Mouse (Mus musculus) neural tube, embryonic 14.5 days (tissue): ENCODE results near the gene Ddx19a. TPM values are rescaled to one million over a fixed set of nuclear protein-coding genes. Genes with fewer than 3 reads are reported as not detected.
"Not testable (repeated sequence)": the region's sequence is repeated elsewhere in the genome, so short reads cannot be mapped to it uniquely, and the experiment has no call there.

Source experiments
- ATAC-seq: fragments of 200-750 bp; cut with Nextera tagmentation; 2 replicates; pipeline ENCODE4 v1.8.0; 2017; ENCODE audit warnings: low read depth, mild to moderate bottlenecking, moderate TSS enrichment, moderate library complexity
- H3K27ac ChIP-seq: fragments of 300-500 bp; sonication (generic); 2 replicates; pipeline ENCODE4 v1.5.1; 2014; ENCODE audit warnings: low read depth, mild to moderate bottlenecking, control low read depth, low read length, moderate library complexity, mixed read lengths
- H3K27me3 ChIP-seq: fragments of 300-500 bp; sonication (generic); 2 replicates; pipeline ENCODE4 v1.6.1; 2014; ENCODE audit warnings: low read length; ENCODE audit not compliant: control insufficient read depth, insufficient read depth
- H3K36me3 ChIP-seq: fragments of 300-500 bp; sonication (generic); 2 replicates; pipeline ENCODE4 v1.6.1; 2014; ENCODE audit warnings: low read length, mixed read lengths; ENCODE audit not compliant: control insufficient read depth, insufficient read depth
- H3K4me1 ChIP-seq: fragments of 300-500 bp; sonication (generic); 2 replicates; pipeline ENCODE4 v1.6.1; 2014; ENCODE audit warnings: low read length; ENCODE audit not compliant: control insufficient read depth, insufficient read depth
- H3K4me2 ChIP-seq: fragments of 300-500 bp; sonication (generic); 2 replicates; pipeline ENCODE4 v1.6.1; 2014; ENCODE audit warnings: mild to moderate bottlenecking, low read depth, low read length, control low read depth
- H3K4me3 ChIP-seq: fragments of 300-500 bp; sonication (generic); 2 replicates; pipeline ENCODE4 v1.5.1; 2014; ENCODE audit warnings: low read depth, low read length, control low read depth, mixed read lengths
- H3K9ac ChIP-seq: fragments of 300-500 bp; sonication (generic); replicated peaks from 2 replicates; pipeline ENCODE4 v1.6.1; 2014; ENCODE audit warnings: low read depth, mild to moderate bottlenecking, control low read depth, low read length, mixed read lengths
- H3K9me3 ChIP-seq: fragments of 300-500 bp; sonication (generic); 2 replicates; pipeline ENCODE4 v1.6.1; 2016; ENCODE audit warnings: low read length; ENCODE audit not compliant: control insufficient read depth
- WGBS: fragments of 180-500 bp; shearing (Covaris S2); extraction: QIAGEN DNeasy Blood & Tissue Kit; methylation state at CpG from one replicate; pipeline ENCODE4 v1.1.7; 2014; 5-methylcytosine and 5-hydroxymethylcytosine counted together
- polyA plus RNA-seq: library from polyadenylated mRNA; unstranded; fragments of >200 nt; fragmentation: Nextera tagmentation; extraction: Ambion mirVana; gene quantifications from 2 replicates; pipeline ENCODE4 v1.2.1, GENCODE M21; 2014

Ddx19a gene
- polyA plus RNA-seq, 1 experiment from 2014 or later: 14.8 TPM

DNA sequence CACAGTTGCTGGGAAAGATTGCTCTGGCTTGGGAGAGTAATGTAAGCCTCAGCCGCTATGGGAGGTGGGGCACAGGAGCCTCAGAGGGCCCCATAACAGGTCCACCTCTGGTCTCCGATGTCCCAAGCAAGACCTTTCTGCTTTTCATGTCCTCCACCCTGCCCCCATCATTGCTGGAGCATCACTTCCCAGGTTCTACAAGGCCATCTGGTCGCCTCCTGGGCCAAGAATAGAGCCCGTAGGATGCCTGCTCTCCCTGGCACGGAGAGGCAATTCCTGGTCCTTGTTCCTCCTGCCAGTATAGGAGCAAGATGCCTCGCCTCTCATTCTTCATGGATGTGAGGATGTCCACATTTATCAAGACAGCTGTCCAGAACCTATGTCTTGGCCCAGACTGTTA is 37.7 kb downstream of the Ddx19a start:
- Histone ChIP-seq H3K36me3 (peaks cover 15% of the 10 kb centered on the region), H3K4me1 (no peaks in the 10 kb centered on the region), H3K27ac (no peak overlapping the region), H3K4me2 (no peak overlapping the region), H3K27me3 (no peaks in the 10 kb centered on the region), H3K4me3 (no peak overlapping the region), H3K9ac (no peak overlapping the region), H3K9me3 (no peaks in the 10 kb centered on the region)
- no peak for ATAC-seq
- 91% methylated on average over 6 of the region's 6 CpGs for WGBS

DNA sequence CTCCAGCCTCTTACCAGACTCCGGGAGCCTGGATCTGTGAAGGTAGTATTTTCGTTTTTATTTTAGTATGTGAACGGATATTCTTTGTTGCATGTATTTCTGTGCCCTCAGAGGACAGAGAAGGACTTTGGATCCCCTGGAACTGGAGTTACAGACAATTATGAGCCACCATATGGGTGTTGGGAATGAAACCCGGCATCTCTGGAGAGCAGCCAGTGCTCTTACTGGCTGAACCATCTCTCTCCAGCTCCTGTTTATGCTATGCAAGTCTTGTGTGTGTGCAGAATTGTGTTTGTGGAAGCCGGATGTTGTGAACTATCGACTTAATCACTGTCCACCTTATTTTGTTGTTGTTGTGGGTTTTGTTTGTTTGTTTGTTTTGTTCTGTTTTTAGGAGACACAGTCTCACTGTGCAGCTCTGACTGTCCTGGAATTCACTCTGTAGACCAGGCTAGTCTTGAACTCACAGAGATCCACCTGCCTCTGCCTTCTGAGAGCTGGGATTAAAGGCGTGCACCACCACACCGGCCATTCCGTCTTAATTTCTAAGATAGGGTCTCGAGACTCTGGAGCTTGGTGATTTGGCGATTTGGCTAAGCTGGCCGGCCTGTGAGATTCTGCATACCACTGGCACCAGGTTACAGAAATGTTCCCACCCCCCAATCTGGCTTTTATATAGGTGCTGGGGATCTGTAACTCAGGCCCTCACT is 38.4 kb downstream of the Ddx19a start:
- peaks cover 13% of the 10 kb centered on the region for H3K36me3 ChIP-seq
- 96% methylated on average over 12 of the region's 12 CpGs for whole genome bisulfite sequencing
- ATAC-seq: no peak

DNA sequence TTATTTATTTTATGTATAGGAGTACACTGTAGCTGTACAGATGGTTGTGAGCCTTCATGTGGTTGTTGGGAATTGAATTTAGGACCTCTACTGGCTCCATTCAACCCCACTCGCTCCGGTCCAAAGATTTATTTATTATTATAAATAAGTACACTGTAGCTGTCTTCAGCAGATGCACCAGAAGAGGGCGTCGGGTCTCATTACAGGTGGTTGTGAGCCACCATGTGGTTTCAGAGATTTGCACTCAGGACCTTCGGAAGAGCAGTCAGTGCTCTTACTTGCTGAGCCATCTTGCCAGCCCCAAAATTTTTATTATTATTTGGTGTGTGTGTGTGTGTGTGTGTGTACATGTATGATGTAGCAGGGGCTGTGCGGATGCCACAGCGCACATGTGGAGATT is 39.0 kb downstream of the Ddx19a start:
- not testable (repeated sequence) for H3K4me2 ChIP-seq, H3K27ac ChIP-seq, H3K4me3 ChIP-seq, H3K27me3 ChIP-seq, H3K4me1 ChIP-seq, ATAC-seq, H3K9ac ChIP-seq, H3K9me3 ChIP-seq
- 94% methylated on average over 7 of the region's 7 CpGs for WGBS
- peaks cover 13% of the 10 kb centered on the region for H3K36me3 ChIP-seq

More for the DNA sequence above, 38.4 kb downstream of the Ddx19a start:
- Histone ChIP-seq H3K9me3 (no peaks in the 10 kb centered on the region), H3K27me3 (no peaks in the 10 kb centered on the region), H3K4me3 (no peak overlapping the region), H3K4me2 (no peak overlapping the region), H3K9ac (no peak overlapping the region), H3K27ac (no peak overlapping the region), H3K4me1 (no peaks in the 10 kb centered on the region)

DNA sequence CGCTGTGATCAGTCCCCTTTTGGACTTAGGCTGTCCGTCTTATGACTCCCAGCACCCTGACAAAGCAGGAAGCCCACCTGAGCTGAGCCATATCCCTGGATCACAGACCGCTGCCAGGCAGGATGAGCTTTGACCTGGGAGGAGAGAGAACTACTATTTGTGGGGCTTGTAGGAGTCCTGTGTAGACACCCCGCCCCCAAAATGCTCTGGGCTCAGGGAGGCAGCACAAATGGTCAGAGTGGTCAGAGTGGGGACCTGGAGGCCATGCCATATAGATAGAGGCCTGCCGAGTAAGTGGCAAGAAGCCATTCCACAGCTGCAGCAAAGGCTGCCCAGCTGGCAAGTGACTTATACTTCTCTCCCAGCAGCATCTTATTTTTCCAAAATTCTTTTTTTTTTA is 39.5 kb downstream of the Ddx19a start:
- Histone ChIP-seq H3K4me2 (no peak overlapping the region), H3K27ac (no peak overlapping the region), H3K27me3 (no peaks in the 10 kb centered on the region), H3K4me1 (no peaks in the 10 kb centered on the region), H3K9ac (no peak overlapping the region), H3K9me3 (no peaks in the 10 kb centered on the region), H3K36me3 (peaks cover 13% of the 10 kb centered on the region), H3K4me3 (no peak overlapping the region)
- 87% methylated on average over 5 of the region's 5 CpGs for WGBS
- no peak for ATAC-seq

DNA sequence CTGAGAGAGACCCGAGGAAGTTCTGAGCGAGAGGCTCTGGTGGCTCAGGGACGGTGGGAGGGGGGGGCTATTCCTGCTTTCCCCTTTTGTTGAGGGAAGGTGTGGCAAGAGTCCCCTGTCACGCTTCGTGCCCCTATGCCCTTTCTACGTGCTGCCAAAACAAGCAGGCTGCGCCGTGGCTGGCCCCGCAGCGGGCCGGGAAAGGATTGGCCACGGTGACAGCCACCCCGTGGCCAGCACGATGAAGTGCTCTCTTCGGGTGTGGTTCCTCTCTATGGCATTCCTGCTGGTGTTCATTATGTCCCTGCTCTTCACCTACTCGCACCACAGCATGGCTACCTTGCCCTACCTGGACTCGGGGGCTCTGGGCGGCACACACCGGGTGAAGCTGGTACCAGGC is 40.1 kb downstream of the Ddx19a start:
- Histone ChIP-seq H3K27ac (no peak overlapping the region), H3K4me2 (no peak overlapping the region), H3K4me3 (no peak overlapping the region), H3K9ac (no peak overlapping the region), H3K36me3 (peaks cover 9% of the 10 kb centered on the region), H3K9me3 (no peaks in the 10 kb centered on the region), H3K27me3 (no peaks in the 10 kb centered on the region), H3K4me1 (no peaks in the 10 kb centered on the region)
- no peak for ATAC-seq
- 91% methylated on average over 19 of the region's 19 CpGs for WGBS

DNA sequence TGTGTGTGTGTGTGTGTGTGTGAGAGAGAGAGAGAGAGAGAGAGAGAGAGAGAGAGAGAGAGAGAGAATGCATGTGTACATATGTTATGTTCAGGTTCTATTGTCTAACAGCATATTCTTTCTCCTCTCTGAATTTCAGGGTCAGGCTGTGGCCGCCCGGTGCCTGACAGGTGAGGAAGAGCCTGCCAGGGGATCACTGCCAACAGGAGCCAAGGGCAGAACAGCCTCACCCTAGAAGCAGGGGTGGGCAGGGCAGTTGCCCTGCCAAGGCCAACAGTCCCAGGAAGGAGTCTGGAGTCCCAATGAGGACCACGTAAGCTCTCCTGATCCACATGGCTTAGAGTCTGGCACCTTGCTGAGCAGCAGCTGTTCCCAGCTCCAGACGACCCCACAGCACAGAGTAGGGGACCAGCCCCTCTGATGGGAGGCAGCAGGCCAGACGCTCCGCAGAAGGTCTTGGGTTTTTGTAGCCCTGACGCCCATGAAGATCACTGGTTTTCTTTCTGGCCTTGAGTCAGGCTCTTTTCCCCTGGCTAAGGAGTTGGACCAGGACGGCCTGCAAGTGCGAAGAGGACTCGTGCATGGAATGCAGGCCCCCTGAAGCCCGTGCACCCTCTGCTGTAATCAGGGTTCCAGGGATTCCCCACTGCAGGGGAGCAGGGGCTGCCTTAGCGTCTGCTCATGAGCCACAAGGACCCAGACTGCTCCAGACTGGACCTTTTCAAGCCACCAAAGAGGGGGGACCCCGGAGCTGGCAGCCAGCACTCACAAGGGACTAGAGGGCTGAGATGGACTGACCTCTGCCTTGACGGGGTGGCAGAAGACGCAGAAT is 40.8 kb downstream of the Ddx19a start:
- 80% methylated on average over 15 of the region's 15 CpGs for WGBS
- Histone ChIP-seq H3K36me3 (peaks cover 4% of the 10 kb centered on the region), H3K27ac (0 out of 2 replicates have a peak overlapping the region, but pooled peaks have one; percentile 39), H3K9ac (no peak overlapping the region), H3K9me3 (no peaks in the 10 kb centered on the region), H3K4me1 (no peaks in the 10 kb centered on the region), H3K27me3 (no peaks in the 10 kb centered on the region), H3K4me3 (no peak overlapping the region), H3K4me2 (no peak overlapping the region)
- ATAC-seq: no peak

DNA sequence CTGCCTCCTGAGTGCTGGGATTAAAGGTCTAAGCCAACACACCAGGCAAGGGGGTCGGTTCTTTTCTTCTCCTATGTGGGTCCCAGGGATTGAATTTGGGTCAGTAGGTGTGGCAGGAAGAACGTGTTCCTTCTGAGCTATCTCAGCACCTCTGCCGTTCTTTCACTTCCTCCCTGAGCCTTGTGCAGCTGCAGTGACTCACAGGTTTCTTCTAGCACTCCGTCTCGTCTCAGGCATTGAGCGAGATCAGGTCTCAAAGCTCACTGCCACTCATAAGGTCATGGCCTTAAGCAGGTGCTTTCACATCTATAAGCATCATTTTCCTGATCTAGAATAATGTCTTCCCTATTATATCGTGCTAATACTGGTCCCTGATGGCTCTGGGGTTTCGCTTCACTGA is 42.8 kb downstream of the Ddx19a start:
- Histone ChIP-seq H3K4me3 (no peak overlapping the region), H3K27ac (no peak overlapping the region), H3K27me3 (no peaks in the 10 kb centered on the region), H3K9me3 (no peaks in the 10 kb centered on the region), H3K36me3 (no peaks in the 10 kb centered on the region; the same call in none of the 2 replicates), H3K4me1 (no peaks in the 10 kb centered on the region), H3K4me2 (no peak overlapping the region), H3K9ac (no peak overlapping the region)
- WGBS: 71% methylated on average over 8 of the region's 8 CpGs
- ATAC-seq: no peak

DNA sequence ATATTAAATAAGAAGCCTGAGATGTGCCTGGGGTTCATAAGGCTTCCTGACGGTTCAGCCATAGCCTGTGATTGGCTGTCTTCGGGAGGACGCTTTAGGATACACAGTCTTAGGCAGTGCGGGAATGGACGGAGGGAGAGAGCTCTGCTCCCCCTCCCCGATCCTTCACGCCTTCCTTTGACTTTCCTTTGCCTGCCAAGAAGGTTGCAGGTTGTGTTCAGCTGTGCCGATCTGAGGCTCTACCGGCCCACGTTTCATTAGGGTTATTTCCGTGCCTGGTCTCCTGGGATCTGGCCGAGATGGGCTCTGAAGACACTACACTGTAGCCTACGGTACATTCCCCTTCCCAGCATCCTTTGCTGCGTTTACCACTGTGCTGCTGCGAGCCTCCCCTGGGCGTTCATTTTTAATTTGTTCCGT is 47.5 kb downstream of the Ddx19a start:
- Histone ChIP-seq H3K27me3 (no peaks in the 10 kb centered on the region), H3K4me3 (no peak overlapping the region)
- 53% methylated on average over 17 of the region's 17 CpGs for WGBS

DNA sequence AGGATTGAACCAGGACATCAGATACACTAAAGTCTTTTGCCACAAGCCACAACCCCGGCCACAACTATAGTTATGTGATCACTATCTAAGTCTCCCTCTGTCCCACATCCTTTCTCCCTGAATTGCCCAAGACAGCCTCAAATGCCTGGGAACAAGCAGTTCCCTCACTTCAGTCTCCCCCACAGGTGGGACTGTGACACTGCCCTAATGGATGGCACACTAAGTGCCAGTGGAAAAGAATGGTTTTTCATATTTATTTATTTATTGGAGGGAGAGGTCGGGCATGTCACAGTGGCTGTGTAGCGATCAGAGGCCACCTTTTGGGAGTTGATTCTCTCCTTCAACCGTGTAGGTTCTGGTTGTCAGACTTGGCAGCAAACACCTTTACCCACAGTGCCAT is 51.9 kb downstream of the Ddx19a start:
- H3K9ac ChIP-seq: no peak overlapping the region
- H3K36me3 ChIP-seq: no peaks in the 10 kb centered on the region
- H3K9me3 ChIP-seq: no peaks in the 10 kb centered on the region
- H3K4me3 ChIP-seq: no peak overlapping the region
- H3K27ac ChIP-seq: no peak overlapping the region
- no peak for ATAC-seq
- peaks cover 8% of the 10 kb centered on the region; the same call in 1 of the 2 replicates for H3K4me1 ChIP-seq
- H3K4me2 ChIP-seq: no peak overlapping the region
- WGBS: 82% methylated on average over 4 of the region's 4 CpGs
- no peaks in the 10 kb centered on the region for H3K27me3 ChIP-seq

More for the DNA sequence above, 47.5 kb downstream of the Ddx19a start:
- peak; percentile 76 for ATAC-seq
- H3K36me3 ChIP-seq: no peaks in the 10 kb centered on the region; the same call in 1 of the 2 replicates
- H3K4me1 ChIP-seq: no peaks in the 10 kb centered on the region
- H3K9me3 ChIP-seq: no peaks in the 10 kb centered on the region
- peak overlapping the region; percentile 57 for H3K27ac ChIP-seq
- H3K9ac ChIP-seq: no peak overlapping the region
- H3K4me2 ChIP-seq: peak overlapping the region; percentile 24; the same call in 1 of the 2 replicates
